Mouse (Mus musculus): ENCODE results near the gene Atg4a-ps.

- no peak for TF ChIP-seq CTCF (IDR thresholded peaks at IDR 0.05; ENCODE audit: low read depth, low read length)
- TF ChIP-seq POLR2A (IDR thresholded peaks at IDR 0.05; ENCODE audit: borderline replicate concordance, low read depth, low read length), result no peak
Measured at GRCm38 (mm10) chr3:103633124-103633523, 12.7 kb downstream of the Atg4a-ps start.

Data from bone marrow macrophage, adult 2 months (primary cell).